Mouse (Mus musculus): ENCODE results near the gene Crygn. TPM values are rescaled to one million over a fixed set of nuclear protein-coding genes. Genes with fewer than 3 reads are reported as not detected.

Crygn gene
- polyA plus RNA-seq, 1 experiment from 2014 or later: not detected

DNA sequence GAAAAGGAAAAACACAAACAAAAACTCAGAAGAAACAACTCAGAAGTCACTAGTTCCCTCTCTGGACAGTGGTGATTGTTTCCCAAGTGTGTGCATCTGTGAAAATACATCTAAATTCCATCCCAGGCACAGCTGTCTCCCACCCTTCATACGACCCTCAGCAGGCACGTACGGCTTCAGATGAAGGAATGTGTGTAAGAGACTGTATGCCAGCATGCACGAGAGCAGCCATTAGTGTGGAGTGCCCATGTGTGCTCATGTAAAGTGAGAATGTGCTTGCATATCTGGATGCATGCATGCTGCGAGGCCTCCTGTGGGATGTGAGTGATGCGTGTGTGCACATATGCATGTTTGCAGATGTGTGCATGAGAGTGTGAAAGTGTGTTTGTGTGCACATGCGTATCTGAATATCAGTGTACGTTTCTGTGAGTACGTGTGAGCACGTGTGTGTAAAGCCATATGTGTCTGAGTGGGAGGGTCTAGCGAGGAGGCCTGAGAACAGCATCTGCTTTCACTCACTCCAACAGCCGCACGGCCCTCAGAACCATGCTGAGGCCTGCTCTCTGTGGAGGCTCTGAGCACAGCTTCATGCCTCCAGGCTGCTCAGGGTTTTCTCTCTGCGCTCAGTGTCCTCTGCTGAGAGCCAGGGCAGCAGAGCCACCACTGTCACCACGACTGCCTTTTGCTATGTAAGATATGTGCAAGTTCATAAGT lies 16.5 kb downstream of the Crygn start:
- Histone ChIP-seq H3K9me3 (no peaks in the 10 kb centered on the region), H3K4me1 (replicated peaks) (no peaks in the 10 kb centered on the region), H3K36me3 (no peaks in the 10 kb centered on the region), H3K9ac (replicated peaks) (no peak overlapping the region), H3K4me2 (replicated peaks) (no peak overlapping the region), H3K27ac (no peak overlapping the region), H3K4me3 (replicated peaks) (no peak overlapping the region), H3K27me3 (no peaks in the 10 kb centered on the region)
- no peak for ATAC-seq
- 83% methylated on average over 15 of the region's 15 CpGs for WGBS

DNA sequence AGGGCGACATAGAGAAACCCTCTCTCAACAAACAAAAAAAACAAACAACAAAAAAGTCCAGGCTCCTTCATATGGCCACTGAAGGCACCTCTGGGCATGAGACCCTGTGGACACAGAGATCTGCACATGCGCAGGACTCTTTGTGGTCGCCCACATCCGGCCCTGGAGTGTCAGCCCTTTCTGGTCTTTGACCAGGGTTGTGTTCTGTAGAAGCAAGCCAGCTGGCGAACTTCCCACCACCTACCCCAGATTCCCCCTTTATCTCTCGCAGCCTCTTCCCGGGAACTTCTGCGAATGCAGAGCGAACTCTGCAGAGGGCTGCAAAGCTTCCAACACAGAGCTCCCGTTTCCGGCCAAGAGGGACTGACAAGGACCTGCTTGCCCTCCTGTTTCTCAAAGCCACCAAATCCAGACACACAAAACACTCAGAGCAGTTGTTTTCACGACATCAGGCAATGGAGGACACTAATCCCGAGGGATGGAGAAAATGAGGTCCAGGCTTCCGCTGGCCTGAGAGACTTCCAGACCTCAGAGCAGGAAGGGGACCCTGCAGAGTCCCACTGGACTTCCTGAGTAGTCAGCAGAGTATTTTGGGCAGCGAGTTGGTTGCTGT lies 18.6 kb downstream of the Crygn start:
- no peak overlapping the region for H3K4me3 ChIP-seq (replicated peaks)
- H3K27me3 ChIP-seq: no peaks in the 10 kb centered on the region
- H3K4me1 ChIP-seq (replicated peaks): no peaks in the 10 kb centered on the region
- no peaks in the 10 kb centered on the region for H3K36me3 ChIP-seq
- H3K9ac ChIP-seq (replicated peaks): no peak overlapping the region
- no peak for ATAC-seq
- no peak overlapping the region for H3K27ac ChIP-seq
- H3K9me3 ChIP-seq: no peaks in the 10 kb centered on the region
- H3K4me2 ChIP-seq (replicated peaks): no peak overlapping the region
- WGBS: 75% methylated on average over 15 of the region's 15 CpGs

DNA sequence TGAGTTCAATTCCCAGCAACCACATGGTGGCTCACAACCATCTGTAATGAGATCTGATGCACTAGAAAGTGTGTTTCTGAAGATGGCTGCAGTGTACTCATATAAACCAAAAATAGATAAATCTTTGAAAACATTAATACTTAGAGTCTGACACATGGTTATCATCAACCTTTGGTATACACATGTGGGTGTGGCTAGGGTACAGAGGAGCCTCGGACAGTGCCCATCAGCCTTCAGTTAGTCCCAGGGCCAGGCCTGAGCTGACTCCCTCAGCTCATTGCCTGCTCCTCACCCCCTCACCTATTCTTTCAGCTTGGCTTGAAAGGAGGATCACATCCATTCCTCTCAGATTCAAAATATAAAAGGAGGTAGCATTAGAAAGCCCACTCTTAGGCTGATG lies 19.3 kb downstream of the Crygn start:
- Histone ChIP-seq H3K4me3 (replicated peaks) (no peak overlapping the region), H3K36me3 (no peaks in the 10 kb centered on the region), H3K9me3 (no peaks in the 10 kb centered on the region), H3K27me3 (no peaks in the 10 kb centered on the region), H3K4me1 (replicated peaks) (peaks cover 4% of the 10 kb centered on the region; the same call in 1 of the 2 replicates), H3K4me2 (replicated peaks) (no peak overlapping the region), H3K9ac (replicated peaks) (no peak overlapping the region), H3K27ac (no peak overlapping the region)
- 86% methylated on average over 1 of the region's 1 CpGs for WGBS
- ATAC-seq: no peak

DNA sequence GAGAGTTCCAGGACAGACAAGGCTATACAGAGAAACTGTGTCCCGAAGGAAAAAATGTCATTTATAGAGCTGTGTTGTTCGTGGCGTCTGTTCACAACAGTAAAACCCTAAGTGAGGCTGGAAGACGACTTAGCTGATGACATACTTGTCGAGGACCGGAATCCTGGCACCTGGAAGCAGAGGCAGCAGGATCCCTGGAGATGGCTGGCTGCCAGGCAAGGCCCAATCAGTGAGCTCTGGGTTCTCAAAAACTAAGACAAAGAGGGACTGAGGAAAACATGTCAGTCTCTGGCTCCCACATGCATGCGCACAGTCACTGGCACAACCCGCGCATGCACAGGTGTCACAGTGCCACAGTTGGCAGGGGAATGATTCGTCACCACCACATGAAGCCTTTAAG lies 20.2 kb downstream of the Crygn start:
- H3K9me3 ChIP-seq: no peaks in the 10 kb centered on the region
- ATAC-seq: no peak
- no peak overlapping the region for H3K4me3 ChIP-seq (replicated peaks)
- peaks cover 13% of the 10 kb centered on the region for H3K4me1 ChIP-seq (replicated peaks)
- no peak overlapping the region for H3K27ac ChIP-seq
- no peak overlapping the region for H3K9ac ChIP-seq (replicated peaks)
- H3K4me2 ChIP-seq (replicated peaks): no peak overlapping the region
- no peaks in the 10 kb centered on the region for H3K27me3 ChIP-seq
- H3K36me3 ChIP-seq: no peaks in the 10 kb centered on the region
- 94% methylated on average over 10 of the region's 10 CpGs for WGBS

DNA sequence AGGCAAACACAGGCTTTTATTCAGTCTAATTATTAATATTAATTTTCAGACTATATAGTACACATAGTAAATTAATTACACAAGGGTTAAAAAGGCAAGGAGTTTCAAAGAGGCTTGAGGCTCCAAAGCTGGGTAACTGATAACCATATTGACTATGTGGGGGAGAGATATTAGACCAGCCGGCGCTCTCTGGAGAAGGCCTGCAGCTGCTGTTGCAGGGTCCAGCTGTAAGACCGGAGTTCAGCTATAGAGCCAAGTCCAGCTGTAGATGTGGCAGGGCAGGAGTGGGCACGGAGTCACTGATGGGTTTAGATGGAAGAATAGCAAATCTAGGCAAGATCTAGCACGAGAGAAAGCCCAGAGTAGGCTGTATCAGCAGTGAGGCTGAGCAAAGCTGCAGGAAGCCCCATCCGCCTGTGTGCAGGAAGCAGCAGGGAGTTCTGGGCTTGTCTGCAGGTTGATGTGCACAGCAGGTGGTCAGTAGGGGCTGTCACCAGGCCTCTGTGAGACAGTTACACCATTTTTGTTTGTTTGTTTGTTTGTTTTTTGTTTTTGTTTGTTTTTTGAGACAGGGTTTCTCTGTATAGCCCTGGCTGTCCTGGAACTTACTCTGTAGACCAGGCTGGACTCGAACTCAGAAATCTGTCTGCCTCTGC lies 23.9 kb downstream of the Crygn start:
- H3K36me3 ChIP-seq: no peaks in the 10 kb centered on the region

DNA sequence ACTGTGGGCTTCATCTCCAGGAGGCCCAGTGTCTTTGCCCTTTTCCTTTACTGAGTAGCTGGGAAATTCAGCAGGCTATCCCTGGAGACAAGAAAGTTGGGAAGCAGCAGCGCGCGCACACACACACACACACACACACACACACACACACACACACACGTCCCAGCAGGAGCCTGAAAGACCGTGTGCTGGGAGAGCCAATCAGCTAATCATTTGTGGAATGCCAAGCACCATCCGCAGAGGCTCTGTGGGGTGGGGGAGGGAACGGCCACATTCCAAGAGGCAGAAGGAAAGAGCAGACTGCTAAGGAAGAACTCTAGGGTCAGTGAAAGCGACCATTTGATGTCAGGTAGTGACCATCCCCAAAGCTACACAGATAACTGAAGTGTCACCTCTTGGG lies 24.7 kb downstream of the Crygn start:
- Histone ChIP-seq H3K27ac (no peak overlapping the region), H3K36me3 (no peaks in the 10 kb centered on the region), H3K4me2 (replicated peaks) (no peak overlapping the region), H3K4me3 (replicated peaks) (no peak overlapping the region), H3K4me1 (replicated peaks) (peaks cover 28% of the 10 kb centered on the region), H3K9ac (replicated peaks) (no peak overlapping the region), H3K27me3 (peaks cover 40% of the 10 kb centered on the region), H3K9me3 (no peaks in the 10 kb centered on the region)
- peak; percentile 25; the same call in 1 of the 2 replicates for ATAC-seq
- WGBS: 5% methylated on average over 8 of the region's 8 CpGs

More for the DNA sequence above, 23.9 kb downstream of the Crygn start:
- peaks cover 28% of the 10 kb centered on the region for H3K4me1 ChIP-seq (replicated peaks)
- no peak for ATAC-seq
- no peak overlapping the region for H3K4me2 ChIP-seq (replicated peaks)
- peaks cover 33% of the 10 kb centered on the region for H3K27me3 ChIP-seq
- no peak overlapping the region for H3K9ac ChIP-seq (replicated peaks)
- H3K4me3 ChIP-seq (replicated peaks): no peak overlapping the region
- 71% methylated on average over 7 of the region's 7 CpGs for WGBS
- H3K27ac ChIP-seq: no peak overlapping the region
- H3K9me3 ChIP-seq: no peaks in the 10 kb centered on the region

DNA sequence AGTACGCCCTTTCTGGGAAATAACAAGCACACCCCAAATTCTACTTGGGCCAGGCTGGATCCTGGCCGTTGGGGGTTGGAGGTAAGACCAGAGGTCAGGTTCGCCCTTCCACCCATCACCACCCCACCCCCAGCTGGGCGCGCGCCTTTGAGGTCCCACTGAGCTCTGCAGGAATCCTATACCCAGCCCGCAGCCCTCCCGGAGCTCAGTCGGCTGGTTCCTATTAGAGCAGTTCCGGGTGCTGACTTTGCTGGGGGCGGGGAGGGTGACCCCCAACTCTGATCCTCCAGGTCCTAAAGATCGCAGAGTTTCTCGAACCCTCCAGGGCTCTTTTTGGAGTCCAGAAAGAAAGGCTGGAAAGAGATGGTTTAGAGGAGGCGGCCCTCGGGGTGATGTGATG lies 26.8 kb downstream of the Crygn start:
- peak overlapping the region; percentile 56 for H3K4me2 ChIP-seq (replicated peaks)
- 3% methylated on average over 15 of the region's 15 CpGs for WGBS
- H3K4me1 ChIP-seq (replicated peaks): peaks cover 28% of the 10 kb centered on the region
- ATAC-seq: no peak
- no peak overlapping the region for H3K27ac ChIP-seq
- peak overlapping the region; percentile 33 for H3K4me3 ChIP-seq (replicated peaks)
- H3K36me3 ChIP-seq: no peaks in the 10 kb centered on the region
- no peak overlapping the region for H3K9ac ChIP-seq (replicated peaks)
- H3K9me3 ChIP-seq: no peaks in the 10 kb centered on the region
- H3K27me3 ChIP-seq: peaks cover 43% of the 10 kb centered on the region

DNA sequence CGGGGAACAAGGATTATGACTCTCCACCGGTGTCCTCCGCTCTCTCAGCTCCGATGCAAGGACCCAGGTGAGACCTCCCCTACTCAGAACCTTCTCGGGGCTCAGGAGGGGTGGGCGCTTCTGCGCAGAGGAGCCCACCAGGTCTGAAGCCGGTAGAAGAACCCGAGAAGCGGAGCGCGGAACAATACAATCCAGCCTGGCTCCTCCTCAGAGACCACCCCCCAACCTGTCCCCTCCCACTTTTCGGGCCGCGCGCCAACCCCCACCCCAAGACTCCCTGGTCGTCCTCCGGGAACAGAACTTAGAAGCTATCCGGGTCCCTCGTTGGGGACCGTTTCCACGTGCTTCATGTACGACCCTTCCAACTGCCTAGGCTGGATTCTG lies 27.3 kb downstream of the Crygn start, which contains the start of gene Wdr86:
TSS of gene Wdr86 (minus strand) at position 240 of the 384 bp plus-strand sequence.
- peak within 1 kb of the TSS; percentile 33 for H3K4me3 ChIP-seq (replicated peaks)
- H3K36me3 ChIP-seq: no peaks in the 10 kb centered on the region
- H3K27me3 ChIP-seq: peaks cover 43% of the 10 kb centered on the region
- ATAC-seq: 0 out of 2 replicates have a peak, but pooled peaks have one; percentile 55
- 1% methylated on average over 23 of the region's 23 CpGs for WGBS
- peaks cover 28% of the 10 kb centered on the region for H3K4me1 ChIP-seq (replicated peaks)
- no peaks in the 10 kb centered on the region for H3K9me3 ChIP-seq
- peak within 1 kb of the TSS; percentile 56 for H3K4me2 ChIP-seq (replicated peaks)
- H3K27ac ChIP-seq: no peak within 1 kb of the TSS
- H3K9ac ChIP-seq (replicated peaks): peak within 1 kb of the TSS; percentile 45

DNA sequence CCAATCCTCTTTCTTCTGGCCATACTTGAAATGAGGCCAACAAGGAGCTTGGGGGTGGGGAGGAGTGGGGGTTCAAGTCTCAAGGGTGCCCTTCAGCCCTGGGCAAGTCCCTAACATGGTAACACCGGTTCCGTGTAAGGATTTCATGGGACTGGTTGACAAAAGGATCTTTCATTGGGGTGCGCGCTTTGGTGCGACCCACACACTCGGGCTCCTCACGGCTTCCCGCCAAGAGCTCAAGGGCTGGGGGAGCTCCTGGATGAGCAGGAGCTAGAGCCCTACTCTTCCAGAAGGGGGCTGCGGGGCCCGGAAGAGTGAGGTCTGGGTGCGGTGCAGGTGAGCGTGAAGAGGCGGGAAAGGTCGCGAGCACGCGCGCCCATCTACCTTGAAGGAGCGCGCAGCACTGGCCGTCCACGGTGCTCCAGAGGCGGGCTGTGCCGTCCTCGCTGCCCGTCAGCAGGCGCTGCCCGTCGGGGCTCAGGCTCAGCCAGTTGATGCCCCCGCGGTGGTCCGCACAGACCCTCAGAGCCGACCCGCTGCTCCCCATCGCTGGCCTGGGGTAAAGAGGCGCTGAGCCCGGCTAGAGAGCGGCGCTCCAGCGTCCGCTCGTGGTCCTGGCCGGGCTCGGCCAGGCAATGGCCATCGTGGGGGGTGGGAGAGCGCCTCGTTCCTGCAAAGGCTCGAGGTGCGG lies 27.9 kb downstream of the Crygn start:
- Histone ChIP-seq H3K36me3 (no peaks in the 10 kb centered on the region), H3K4me3 (replicated peaks) (peak overlapping the region; percentile 33), H3K9ac (replicated peaks) (peak overlapping the region; percentile 45), H3K27ac (no peak overlapping the region), H3K9me3 (no peaks in the 10 kb centered on the region), H3K4me1 (replicated peaks) (peaks cover 31% of the 10 kb centered on the region), H3K27me3 (peaks cover 43% of the 10 kb centered on the region), H3K4me2 (replicated peaks) (peak overlapping the region; percentile 56)
- no peak for ATAC-seq
- WGBS: 2% methylated on average over 49 of the region's 49 CpGs

DNA sequence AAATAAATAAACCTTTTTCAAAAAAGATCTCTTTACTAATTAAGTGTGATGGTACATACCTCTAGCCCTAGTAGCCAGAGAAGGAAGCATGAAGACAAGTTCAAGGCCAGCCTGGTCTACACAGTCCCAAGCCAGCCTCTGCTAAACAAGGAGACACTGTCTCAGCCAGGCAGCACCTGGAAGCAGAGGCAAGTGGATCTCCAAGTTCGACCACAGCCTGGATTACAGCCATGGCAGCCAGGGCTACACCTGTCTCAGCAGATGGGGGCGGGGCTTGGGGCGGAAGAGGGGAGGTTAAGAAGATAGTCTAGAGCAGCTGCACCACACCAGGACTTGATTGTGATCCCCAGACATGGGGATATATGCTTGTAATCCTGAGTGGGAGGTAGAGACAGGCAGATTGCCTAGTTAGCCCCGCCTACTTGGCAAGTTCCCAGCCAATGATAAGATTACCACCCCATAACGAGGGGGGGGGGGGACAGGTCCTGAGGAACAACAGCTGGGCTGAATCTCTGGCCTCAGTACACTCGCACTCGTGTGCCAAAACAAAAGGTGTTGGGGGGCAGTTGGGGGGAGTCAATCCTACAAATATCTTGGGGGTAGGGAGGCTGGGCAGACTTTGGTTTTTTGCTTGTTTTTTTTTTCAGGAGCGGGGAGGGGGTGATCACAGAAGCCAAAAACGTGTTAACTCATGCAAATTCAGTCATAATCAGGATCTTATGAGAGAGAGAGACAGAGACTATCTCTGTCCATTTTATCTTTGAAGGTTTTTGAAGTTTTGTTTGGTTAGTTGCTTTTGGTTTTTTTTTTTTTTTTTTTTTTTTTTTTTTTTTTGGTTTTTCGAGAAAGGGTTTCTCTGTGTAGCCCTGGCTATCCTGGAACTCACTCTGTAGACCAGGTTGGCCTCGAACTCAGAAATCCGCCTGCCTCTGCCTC lies 30.6 kb downstream of the Crygn start:
- H3K27me3 ChIP-seq: peaks cover 42% of the 10 kb centered on the region
- no peak overlapping the region for H3K27ac ChIP-seq
- H3K9ac ChIP-seq (replicated peaks): no peak overlapping the region
- no peaks in the 10 kb centered on the region for H3K36me3 ChIP-seq
- peaks cover 28% of the 10 kb centered on the region for H3K4me1 ChIP-seq (replicated peaks)
- 78% methylated on average over 12 of the region's 12 CpGs for WGBS
- H3K9me3 ChIP-seq: no peaks in the 10 kb centered on the region
- H3K4me2 ChIP-seq (replicated peaks): no peak overlapping the region
- ATAC-seq: no peak
- H3K4me3 ChIP-seq (replicated peaks): no peak overlapping the region

DNA sequence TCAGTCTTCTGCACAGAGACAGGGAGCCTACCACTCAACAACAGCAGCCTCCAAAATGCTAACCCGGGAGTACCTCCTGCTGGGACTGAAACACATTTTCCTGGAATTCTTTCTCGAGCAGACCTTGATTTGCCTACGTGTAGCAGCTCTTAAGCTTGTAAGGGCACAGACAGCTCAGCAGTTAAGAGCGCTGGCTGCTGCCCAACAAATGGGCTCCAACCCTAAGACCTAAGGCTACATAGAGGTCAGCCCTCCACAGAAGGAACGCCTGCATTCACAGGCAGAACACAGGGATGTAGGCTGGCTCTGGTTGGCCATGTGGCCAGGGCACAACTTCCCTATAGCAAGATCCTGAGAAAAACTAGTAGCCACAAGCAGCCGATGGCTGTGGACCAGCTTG lies 31.9 kb downstream of the Crygn start:
- ATAC-seq: no peak
- peaks cover 26% of the 10 kb centered on the region for H3K4me1 ChIP-seq (replicated peaks)
- no peaks in the 10 kb centered on the region for H3K36me3 ChIP-seq
- no peak overlapping the region for H3K27ac ChIP-seq
- WGBS: 84% methylated on average over 6 of the region's 6 CpGs
- no peak overlapping the region for H3K4me2 ChIP-seq (replicated peaks)
- peaks cover 29% of the 10 kb centered on the region for H3K27me3 ChIP-seq
- H3K9ac ChIP-seq (replicated peaks): no peak overlapping the region
- H3K9me3 ChIP-seq: no peaks in the 10 kb centered on the region
- H3K4me3 ChIP-seq (replicated peaks): no peak overlapping the region
